Mouse (Mus musculus) G1E (cell line): Measurements from ENCODE around the gene Agpat1.

Experiments used
- CTCF ChIP-seq: IDR thresholded peaks from 2 replicates; pipeline ENCODE4 v1.5.1; 2012; ENCODE audit warnings: low read depth, low read length, inconsistent platforms, mixed read lengths
- GATA1 ChIP-seq: IDR thresholded peaks from 2 replicates; pipeline ENCODE4 v1.6.1; 2012; ENCODE audit warnings: borderline replicate concordance, low read length, inconsistent platforms, mixed read lengths
- GATA2 ChIP-seq: IDR thresholded peaks from 2 replicates; pipeline ENCODE4 v1.6.1; 2012; ENCODE audit warnings: low read depth, low read length, inconsistent platforms, borderline replicate concordance
- POLR2AphosphoS5 ChIP-seq: IDR thresholded peaks from 2 replicates; pipeline ENCODE4 v1.6.1; 2012; ENCODE audit warnings: low read depth, low read length, inconsistent platforms; ENCODE audit not compliant: insufficient replicate concordance
- TAL1 ChIP-seq: conservative IDR thresholded peaks from 2 replicates; pipeline ENCODE4 v1.6.1; 2012; ENCODE audit warnings: low read depth, low read length, inconsistent platforms, mixed read lengths

DNA sequence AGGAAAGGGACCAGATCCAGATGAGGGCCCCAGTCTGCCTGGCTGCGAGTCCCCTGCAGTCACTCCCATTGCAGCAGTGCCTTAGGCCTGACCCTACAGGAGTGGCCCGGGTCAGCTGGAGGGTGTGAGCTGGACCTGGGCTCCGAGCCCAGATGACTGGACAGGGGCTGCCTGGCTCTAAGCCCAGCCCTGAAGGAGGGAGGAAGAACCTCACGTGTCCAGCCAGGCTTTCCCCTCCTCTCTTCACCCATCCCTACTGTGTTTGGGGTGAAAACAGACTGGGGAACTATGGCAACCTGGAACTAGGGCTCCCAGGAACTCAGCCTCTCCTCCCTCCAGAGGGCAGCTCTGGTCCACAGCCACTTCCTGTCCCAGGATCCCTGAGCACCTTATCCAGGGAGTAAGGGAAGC is 51.5 kb downstream of the Agpat1 start:
- TF ChIP-seq CTCF (no peak), GATA1 (no peak), GATA2 (no peak), TAL1 (no peak), POLR2AphosphoS5 (no peak)
